Mouse (Mus musculus): Measurements from ENCODE around the gene Prr14l. TPM values are rescaled to one million over a fixed set of nuclear protein-coding genes. Genes with fewer than 3 reads are reported as not detected.

Gene Prr14l
- total RNA-seq, 2 experiments from 2014 or later = 54.6 to 58.2 TPM

Other genes with a start within 250 kb of the Prr14l start
- gene Yes1, start 243.1 kb downstream of the Prr14l start, total RNA-seq (2021) = 10 to 100 TPM; 12.8 to 13.9 TPM
- 10 to 100 TPM; 64.1 to 68.3 TPM for gene Pisd, start 68.6 kb downstream of the Prr14l start, total RNA-seq (2021)
- not detected for gene Gm20671, start 27.1 kb downstream of the Prr14l start, total RNA-seq (2021)
- gene Depdc5, start 9.4 kb upstream of the Prr14l start, total RNA-seq (2021) = 10 to 100 TPM; 64.3 to 69.0 TPM
- 1,000 to 10,000 TPM; 1,183 to 1,342 TPM for gene Ywhah, start 164.6 kb upstream of the Prr14l start, total RNA-seq (2021)
- under 1 TPM in 1 of 2 experiments, not detected in 1; 0.12 TPM for gene Slc5a1, start 250.0 kb upstream of the Prr14l start, total RNA-seq (2021)

All from layer of hippocampus, postnatal 36 days (tissue).